Mouse (Mus musculus) hindbrain, embryonic 14.5 days (tissue): ENCODE data around the gene Dnaic1. TPM values are rescaled to one million over a fixed set of nuclear protein-coding genes. Genes with fewer than 3 reads are reported as not detected.
"Not testable (repeated sequence)": the region's sequence is repeated elsewhere in the genome, so short reads cannot be mapped to it uniquely, and the experiment has no call there.

Experiments used
- ATAC-seq: fragments of 200-750 bp; cut with Nextera tagmentation; 2 replicates; pipeline ENCODE4 v1.8.0; 2017; ENCODE audit warnings: moderate number of reproducible peaks, mild to moderate bottlenecking, moderate TSS enrichment, moderate library complexity; ENCODE audit not compliant: low FRiP score
- DNase-seq: peaks from one replicate; pipeline ENCODE4 v3.0.0-alpha.2; 2015; ENCODE audit warnings: low spot score
- H3K27ac ChIP-seq: fragments of 300-500 bp; sonication (generic); 2 replicates; pipeline ENCODE4 v1.5.1; 2014; ENCODE audit warnings: mild to moderate bottlenecking, moderate library complexity
- H3K27me3 ChIP-seq: fragments of 300-500 bp; sonication (generic); 2 replicates; pipeline ENCODE4 v1.6.1; 2014; ENCODE audit warnings: mild to moderate bottlenecking, low read length, mixed read lengths; ENCODE audit not compliant: control insufficient read depth, insufficient read depth
- H3K36me3 ChIP-seq: fragments of 300-500 bp; sonication (generic); replicated peaks from 2 replicates; pipeline ENCODE4 v1.6.1; 2014; ENCODE audit not compliant: control insufficient read depth, insufficient read depth
- H3K4me1 ChIP-seq: fragments of 300-500 bp; sonication (generic); replicated peaks from 2 replicates; pipeline ENCODE4 v1.6.1; 2014; ENCODE audit warnings: antibody characterized with exemption, low read length, mixed read lengths; ENCODE audit not compliant: control insufficient read depth, insufficient read depth
- H3K4me2 ChIP-seq: fragments of 300-500 bp; sonication (generic); replicated peaks from 2 replicates; pipeline ENCODE4 v1.6.1; 2014; ENCODE audit warnings: mild to moderate bottlenecking, moderate library complexity
- H3K4me3 ChIP-seq: fragments of 300-500 bp; sonication (generic); replicated peaks from 2 replicates; pipeline ENCODE4 v1.5.1; 2014; ENCODE audit warnings: mild to moderate bottlenecking, low read length
- H3K9ac ChIP-seq: fragments of 300-500 bp; sonication (generic); 2 replicates; pipeline ENCODE4 v1.6.1; 2014
- H3K9me3 ChIP-seq: fragments of 300-500 bp; sonication (generic); 2 replicates; pipeline ENCODE4 v1.6.1; 2016; ENCODE audit warnings: low read length; ENCODE audit not compliant: control insufficient read depth
- WGBS: fragments of 180-500 bp; shearing (Covaris S2); extraction: QIAGEN DNeasy Blood & Tissue Kit; methylation state at CpG from one replicate; pipeline ENCODE4 v1.1.7; 2014; 5-methylcytosine and 5-hydroxymethylcytosine counted together
- polyA plus RNA-seq: library from polyadenylated mRNA; unstranded; fragments of >200 nt; fragmentation: Nextera tagmentation; extraction: Ambion mirVana; gene quantifications from 2 replicates; pipeline ENCODE4 v1.2.1, GENCODE M21; 2014

Gene Dnaic1
- polyA plus RNA-seq, 1 experiment from 2014 or later = 2.3 TPM

DNA sequence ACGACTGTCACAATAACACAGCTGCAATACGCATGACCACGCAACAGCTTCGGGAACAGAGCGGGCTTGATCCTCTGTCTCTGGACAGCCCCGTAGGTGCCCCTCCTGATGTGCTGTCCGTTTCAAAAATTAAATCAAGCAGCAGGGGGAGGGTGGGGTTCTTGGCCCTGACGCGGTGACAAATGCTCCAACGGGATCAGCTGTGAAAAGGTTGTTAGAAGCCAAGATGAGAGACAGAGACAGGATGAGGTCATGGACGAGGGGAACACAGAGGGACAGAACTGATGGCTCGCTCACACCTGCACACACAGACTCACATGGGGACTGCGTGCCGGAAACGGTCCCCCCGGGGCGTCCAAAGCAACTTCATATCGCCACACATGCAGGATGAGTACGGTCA lies 103.6 kb downstream of the Dnaic1 start:
- Histone ChIP-seq H3K4me3 (no peak overlapping the region), H3K4me2 (no peak overlapping the region), H3K4me1 (peaks cover 59% of the 10 kb centered on the region), H3K27me3 (no peaks in the 10 kb centered on the region), H3K9me3 (no peaks in the 10 kb centered on the region), H3K36me3 (0 out of 2 replicates have a peak, but pooled peaks cover 6% of the 10 kb centered on the region), H3K27ac (no peak overlapping the region), H3K9ac (peak overlapping the region; percentile 42; the same call in 1 of the 2 replicates)
- ATAC-seq = no peak
- WGBS = 31% methylated on average over 19 of the region's 19 CpGs
- no peak for DNase-seq

GRCm38 (mm10) chr4:41676248-41677005 lies 106.9 kb downstream of the Dnaic1 start:
- Histone ChIP-seq H3K4me2 (no peak overlapping the region), H3K36me3 (no peaks in the 10 kb centered on the region), H3K4me3 (no peak overlapping the region), H3K27me3 (no peaks in the 10 kb centered on the region), H3K4me1 (peaks cover 79% of the 10 kb centered on the region), H3K9ac (0 out of 2 replicates have a peak overlapping the region, but pooled peaks have one; percentile 22), H3K9me3 (no peaks in the 10 kb centered on the region), H3K27ac (peak overlapping the region; percentile 63)
- DNase-seq = no peak
- 66% methylated on average over 17 of the region's 17 CpGs for WGBS
- ATAC-seq = no peak

DNA sequence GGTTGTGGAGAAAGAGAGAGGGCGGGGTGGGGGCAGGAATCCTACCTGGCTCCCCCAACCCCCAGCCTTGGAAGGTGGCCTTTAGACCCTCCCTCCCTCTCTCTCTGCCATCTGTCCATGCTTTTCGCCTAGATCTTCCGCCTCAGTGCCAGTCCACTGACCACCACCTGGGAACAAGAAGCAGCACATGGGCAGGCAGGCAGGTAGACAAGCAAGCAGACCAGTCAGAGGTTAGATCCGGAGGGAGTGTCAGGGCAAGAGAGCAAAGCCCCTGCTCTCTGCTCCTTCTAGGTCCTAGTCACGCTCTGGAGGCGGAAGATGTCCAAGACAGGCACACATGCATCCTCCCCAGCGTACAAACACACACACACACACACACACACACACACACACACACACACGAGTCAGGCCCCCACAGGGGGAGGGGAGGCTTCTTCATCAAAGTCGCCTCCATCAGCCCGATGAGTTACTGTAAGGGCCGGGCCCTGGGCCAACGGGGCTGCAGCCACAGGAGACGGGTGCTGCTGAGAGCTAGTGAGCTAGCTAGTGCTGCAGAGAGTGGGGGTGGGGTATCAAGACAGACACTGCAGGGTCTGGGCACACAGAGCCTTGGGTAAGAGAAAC lies 107.5 kb downstream of the Dnaic1 start:
- ATAC-seq = peak; percentile 51
- Histone ChIP-seq H3K9me3 (no peaks in the 10 kb centered on the region), H3K27me3 (no peaks in the 10 kb centered on the region), H3K9ac (no peak overlapping the region), H3K4me1 (peaks cover 75% of the 10 kb centered on the region), H3K27ac (peak overlapping the region; percentile 53), H3K36me3 (no peaks in the 10 kb centered on the region), H3K4me2 (no peak overlapping the region; the same call in 1 of the 2 replicates), H3K4me3 (no peak overlapping the region)
- no peak for DNase-seq
- 34% methylated on average over 13 of the region's 13 CpGs for WGBS

DNA sequence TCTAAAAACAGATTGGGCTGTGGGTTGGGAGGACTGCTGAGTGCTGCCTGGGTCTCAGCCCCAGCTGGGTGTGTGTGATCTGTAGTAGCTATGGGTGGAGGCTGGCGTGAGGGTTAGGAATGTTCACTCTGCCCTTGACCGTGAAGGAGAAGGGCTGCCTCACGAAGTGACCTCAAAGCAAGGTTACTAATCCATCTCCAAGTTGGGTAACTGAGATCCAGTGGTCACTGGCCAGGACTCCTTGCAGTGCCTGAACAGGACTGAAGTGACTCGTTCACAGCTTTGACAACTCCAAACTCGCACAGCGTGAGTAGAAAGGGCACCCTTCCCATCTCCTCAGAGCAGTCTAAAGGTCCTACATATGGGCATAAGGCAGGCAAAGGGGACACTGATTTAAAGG lies 109.3 kb downstream of the Dnaic1 start:
- H3K9me3 ChIP-seq = no peaks in the 10 kb centered on the region
- H3K4me3 ChIP-seq = no peak overlapping the region
- H3K4me1 ChIP-seq = peaks cover 67% of the 10 kb centered on the region
- no peaks in the 10 kb centered on the region for H3K36me3 ChIP-seq
- DNase-seq (no peak), ATAC-seq (no peak)
- H3K9ac ChIP-seq = no peak overlapping the region
- no peak overlapping the region for H3K4me2 ChIP-seq
- H3K27me3 ChIP-seq = no peaks in the 10 kb centered on the region
- no peak overlapping the region for H3K27ac ChIP-seq
- 76% methylated on average over 6 of the region's 6 CpGs for WGBS

- 43% methylated on average over 1 of the region's 2 CpGs for WGBS
- Histone ChIP-seq H3K36me3 (no peaks in the 10 kb centered on the region), H3K4me3 (no peak overlapping the region), H3K4me2 (no peak overlapping the region), H3K27me3 (no peaks in the 10 kb centered on the region), H3K4me1 (peaks cover 67% of the 10 kb centered on the region), H3K9me3 (no peaks in the 10 kb centered on the region), H3K9ac (no peak overlapping the region), H3K27ac (no peak overlapping the region)
- peak; percentile 34; the same call in 1 of the 2 replicates for ATAC-seq
- DNase-seq = no peak
These were observed 109.7 kb downstream of the Dnaic1 start for GRCm38 (mm10) chr4:41679291-41679690.

DNA sequence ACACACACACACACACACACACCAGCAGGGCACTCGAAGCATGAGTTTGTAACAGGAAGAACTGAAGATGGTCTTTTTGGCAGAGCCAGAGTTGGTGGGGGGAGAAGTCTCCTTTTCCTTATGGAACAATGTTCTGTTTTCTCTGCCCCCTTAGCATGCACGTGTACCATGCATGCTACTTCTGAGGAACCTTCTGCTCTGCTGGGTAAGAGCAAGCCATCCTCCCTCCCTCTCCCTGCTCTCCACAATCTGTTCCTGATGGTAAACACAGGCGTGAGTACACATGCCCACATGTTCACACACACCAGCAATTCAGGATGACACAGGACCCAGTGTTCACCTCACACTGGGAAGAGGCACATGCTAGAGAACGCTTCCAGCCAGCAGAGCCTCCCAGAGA lies 111.6 kb downstream of the Dnaic1 start:
- DNase-seq = no peak
- H3K9me3 ChIP-seq = no peaks in the 10 kb centered on the region
- no peak overlapping the region for H3K4me2 ChIP-seq
- H3K4me3 ChIP-seq = no peak overlapping the region
- H3K27ac ChIP-seq = no peak overlapping the region
- ATAC-seq = no peak
- no peaks in the 10 kb centered on the region for H3K36me3 ChIP-seq
- no peaks in the 10 kb centered on the region for H3K27me3 ChIP-seq
- H3K4me1 ChIP-seq = peaks cover 54% of the 10 kb centered on the region
- H3K9ac ChIP-seq = no peak overlapping the region
- WGBS = 65% methylated on average over 4 of the region's 4 CpGs

GRCm38 (mm10) chr4:41681947-41682346 lies 112.4 kb downstream of the Dnaic1 start:
- H3K27ac ChIP-seq = no peak overlapping the region
- no peak overlapping the region for H3K9ac ChIP-seq
- no peak for ATAC-seq
- 57% methylated on average over 10 of the region's 10 CpGs for WGBS
- H3K9me3 ChIP-seq = no peaks in the 10 kb centered on the region
- H3K4me3 ChIP-seq = no peak overlapping the region
- no peaks in the 10 kb centered on the region for H3K27me3 ChIP-seq
- H3K4me1 ChIP-seq = peaks cover 46% of the 10 kb centered on the region
- no peaks in the 10 kb centered on the region for H3K36me3 ChIP-seq
- no peak for DNase-seq
- no peak overlapping the region for H3K4me2 ChIP-seq

DNA sequence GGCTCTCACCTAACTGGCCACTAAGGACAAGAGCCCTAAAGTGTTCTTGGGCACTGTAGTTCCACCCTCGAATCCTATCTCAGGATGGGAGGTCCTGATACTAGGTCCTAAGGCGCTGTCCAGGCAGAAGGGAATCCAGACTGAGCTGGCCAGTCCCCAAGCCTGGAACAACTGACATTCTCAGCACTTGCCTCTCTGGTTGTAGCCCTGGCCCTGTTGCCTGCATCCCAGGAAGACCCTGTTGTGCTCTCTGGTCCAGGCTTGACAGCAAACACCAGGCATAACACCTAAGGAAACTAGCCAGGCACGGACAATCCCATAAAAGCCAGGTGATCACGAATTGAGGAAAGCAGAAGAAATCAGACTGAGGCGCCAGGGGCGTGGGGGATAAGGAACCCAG lies 113.2 kb downstream of the Dnaic1 start:
- DNase-seq (no peak), ATAC-seq (no peak)
- Histone ChIP-seq H3K4me3 (no peak overlapping the region), H3K27me3 (no peaks in the 10 kb centered on the region), H3K27ac (peak overlapping the region; percentile 68; the same call in 1 of the 2 replicates), H3K9ac (0 out of 2 replicates have a peak overlapping the region, but pooled peaks have one; percentile 8), H3K4me1 (peaks cover 37% of the 10 kb centered on the region), H3K36me3 (no peaks in the 10 kb centered on the region), H3K9me3 (no peaks in the 10 kb centered on the region), H3K4me2 (peak overlapping the region; percentile 45)
- 22% methylated on average over 6 of the region's 6 CpGs for WGBS

GRCm38 (mm10) chr4:41683303-41683702 lies 113.7 kb downstream of the Dnaic1 start:
- not testable (repeated sequence) for H3K9me3 ChIP-seq, H3K9ac ChIP-seq, H3K36me3 ChIP-seq, H3K27me3 ChIP-seq, H3K27ac ChIP-seq, DNase-seq
- H3K4me2 ChIP-seq = peak overlapping the region; percentile 45
- WGBS = 0% methylated on average over 8 of the region's 27 CpGs
- peaks cover 33% of the 10 kb centered on the region for H3K4me1 ChIP-seq
- ATAC-seq = 0 out of 2 replicates have a peak, but pooled peaks have one; percentile 13
- 0 out of 2 replicates have a peak overlapping the region, but pooled peaks have one; percentile 13 for H3K4me3 ChIP-seq
